Mouse (Mus musculus) midbrain, embryonic 11.5 days (tissue): ENCODE results near the gene 2410137M14Rik. TPM values are rescaled to one million over a fixed set of nuclear protein-coding genes. Genes with fewer than 3 reads are reported as not detected.

Experiments
- polyA plus RNA-seq: library from polyadenylated mRNA; unstranded; fragments of >200 nt; fragmentation: Nextera tagmentation; extraction: Ambion mirVana; gene quantifications from 2 replicates; pipeline ENCODE4 v1.2.1, GENCODE M21; 2014

The 2410137M14Rik gene
- polyA plus RNA-seq, 1 experiment from 2014 or later: not detected

Other genes starting within 250 kb of the 2410137M14Rik start
- not detected in 2 replicates for gene H2-M10.5, start 208.3 kb downstream of the 2410137M14Rik start, polyA plus RNA-seq
- not detected in 2 replicates for gene H2-M10.6, start 169.1 kb downstream of the 2410137M14Rik start, polyA plus RNA-seq
- 32.4 and 35.0 TPM in 2 replicates for gene Trim26, start 144.1 kb downstream of the 2410137M14Rik start, polyA plus RNA-seq
- 0.48 and 0.51 TPM in 2 replicates for gene Trim15, start 114.0 kb downstream of the 2410137M14Rik start, polyA plus RNA-seq
- gene Trim10, start 111.7 kb downstream of the 2410137M14Rik start, polyA plus RNA-seq: 7.7 and 8.1 TPM in 2 replicates
- gene Trim40, start 91.1 kb downstream of the 2410137M14Rik start, polyA plus RNA-seq: not detected in 2 replicates
- not detected in 2 replicates for gene Trim31, start 83.1 kb downstream of the 2410137M14Rik start, polyA plus RNA-seq
- gene Rnf39, start 38.3 kb downstream of the 2410137M14Rik start, polyA plus RNA-seq: 0.46 TPM in 2 replicates
- 152 and 157 TPM in 2 replicates for gene Ppp1r11, start 29.5 kb downstream of the 2410137M14Rik start, polyA plus RNA-seq
- 83.5 and 86.7 TPM in 2 replicates for gene Znrd1, start 22.7 kb downstream of the 2410137M14Rik start, polyA plus RNA-seq
- 8.5 and 9.4 TPM in 2 replicates for gene Znrd1as, start 22.6 kb downstream of the 2410137M14Rik start, polyA plus RNA-seq
- gene H2-M5, start 8.3 kb upstream of the 2410137M14Rik start, polyA plus RNA-seq: 0.41 and 0.67 TPM in 2 replicates
- 89.9 and 102 TPM in 2 replicates for gene Zfp57, start 19.9 kb upstream of the 2410137M14Rik start, polyA plus RNA-seq
- 0.18 and 0.42 TPM in 2 replicates for gene Mog, start 42.2 kb upstream of the 2410137M14Rik start, polyA plus RNA-seq
- gene Gabbr1, start 64.7 kb upstream of the 2410137M14Rik start, polyA plus RNA-seq: 14.3 and 14.5 TPM in 2 replicates
- not detected in 2 replicates for gene Olfr90, start 107.3 kb upstream of the 2410137M14Rik start, polyA plus RNA-seq
- gene Olfr91, start 117.0 kb upstream of the 2410137M14Rik start, polyA plus RNA-seq: not detected in 2 replicates
- not detected in 2 replicates for gene Olfr92, start 138.9 kb upstream of the 2410137M14Rik start, polyA plus RNA-seq
- not detected in 2 replicates for gene Olfr93, start 180.3 kb upstream of the 2410137M14Rik start, polyA plus RNA-seq
- not detected in 2 replicates for gene Ubd, start 212.7 kb upstream of the 2410137M14Rik start, polyA plus RNA-seq
- not detected in 2 replicates for gene Olfr94, start 219.8 kb upstream of the 2410137M14Rik start, polyA plus RNA-seq
- gene Olfr95, start 231.9 kb upstream of the 2410137M14Rik start, polyA plus RNA-seq: not detected in 2 replicates
- gene Olfr96, start 238.9 kb upstream of the 2410137M14Rik start, polyA plus RNA-seq: not detected in 2 replicates